Mouse (Mus musculus): ENCODE results near the gene Cfap65.

Cfap65 gene

DNA sequence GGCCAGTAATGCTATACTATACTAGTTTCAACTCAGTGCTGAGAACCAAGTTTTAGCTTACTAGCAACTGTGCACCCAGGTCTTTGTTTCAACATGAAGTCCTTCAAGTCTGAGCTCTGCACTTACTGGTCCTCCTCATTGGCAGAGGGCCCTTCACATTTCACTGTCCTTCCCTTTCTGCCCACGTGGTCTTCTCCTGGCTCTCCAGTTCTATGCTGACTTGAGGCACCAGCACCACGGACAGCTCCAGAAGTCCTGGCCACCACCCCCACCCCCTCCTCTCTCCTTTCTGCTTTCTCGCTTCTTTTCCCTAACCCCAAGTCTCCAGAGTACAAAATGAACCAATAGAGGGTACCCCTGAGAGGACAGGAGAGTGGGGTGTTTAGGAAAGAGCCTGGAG lies 4.4 kb upstream of the Cfap65 start:
- WGBS = 21% methylated on average over 3 of the region's 3 CpGs

DNA sequence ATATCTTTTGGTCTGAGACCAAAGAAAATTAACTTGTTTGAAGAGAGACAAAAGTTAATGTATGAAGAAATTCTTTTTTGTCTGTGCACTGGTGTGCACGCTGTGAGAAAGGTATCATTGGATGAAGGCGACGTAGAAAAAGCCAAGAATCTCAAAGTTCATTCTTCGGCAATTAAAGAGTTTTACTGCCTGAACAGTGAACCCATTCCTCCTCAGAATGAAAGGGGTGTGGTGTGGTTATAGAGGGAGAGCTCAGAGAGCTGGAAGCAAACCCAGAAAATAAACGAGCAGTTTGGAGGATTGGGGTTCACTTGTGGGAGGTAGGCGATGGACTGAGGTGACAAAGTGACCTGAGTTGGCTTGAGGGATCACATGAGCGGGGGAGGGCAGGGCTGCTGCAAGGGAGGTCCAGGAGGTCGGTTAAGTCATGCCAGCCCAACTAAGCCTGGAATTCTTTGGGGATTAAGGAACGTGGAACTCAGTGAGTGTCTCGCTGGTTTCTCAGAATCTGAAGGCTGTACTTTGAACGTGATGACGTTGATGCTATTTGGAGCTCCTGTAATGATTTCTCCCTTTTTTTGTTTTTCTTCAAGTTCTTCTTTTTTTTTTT lies 927 bp upstream of the Cfap65 start:
- 39% methylated on average over 12 of the region's 12 CpGs for WGBS

DNA sequence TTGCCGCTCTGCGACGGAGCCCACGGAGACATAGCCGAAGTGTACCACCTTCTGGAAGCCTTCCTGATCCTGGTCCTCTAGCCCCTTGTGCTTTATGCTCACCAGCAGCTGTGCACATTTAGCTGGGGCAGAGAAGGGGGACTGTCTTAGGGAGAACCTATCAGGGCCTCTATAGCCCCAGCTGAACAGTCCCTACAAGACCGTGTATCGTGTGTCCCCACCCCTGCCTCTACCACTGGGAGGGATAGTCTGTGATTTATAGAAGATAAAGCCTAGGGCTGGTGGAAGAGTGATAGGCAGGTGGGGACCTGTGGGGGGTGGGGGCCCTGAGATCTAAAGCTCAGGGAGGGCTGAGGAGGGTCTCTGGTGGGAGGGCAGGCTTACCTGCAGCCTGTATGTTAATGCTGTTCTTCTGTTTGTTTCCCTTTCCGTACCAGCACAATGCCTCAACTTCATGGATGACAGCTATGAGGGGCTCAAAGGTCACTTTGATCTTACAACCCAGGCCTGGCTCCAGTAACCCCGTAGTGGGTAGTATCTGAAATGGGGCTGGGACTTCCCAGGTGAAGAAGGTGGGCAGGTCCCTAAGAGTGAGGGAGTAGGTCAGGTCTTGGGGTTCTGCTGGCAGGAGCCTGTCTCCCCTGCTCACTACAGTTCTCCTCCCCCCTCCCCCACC lies 7.6 kb downstream of the Cfap65 start:
- WGBS = 92% methylated on average over 9 of the region's 9 CpGs

DNA sequence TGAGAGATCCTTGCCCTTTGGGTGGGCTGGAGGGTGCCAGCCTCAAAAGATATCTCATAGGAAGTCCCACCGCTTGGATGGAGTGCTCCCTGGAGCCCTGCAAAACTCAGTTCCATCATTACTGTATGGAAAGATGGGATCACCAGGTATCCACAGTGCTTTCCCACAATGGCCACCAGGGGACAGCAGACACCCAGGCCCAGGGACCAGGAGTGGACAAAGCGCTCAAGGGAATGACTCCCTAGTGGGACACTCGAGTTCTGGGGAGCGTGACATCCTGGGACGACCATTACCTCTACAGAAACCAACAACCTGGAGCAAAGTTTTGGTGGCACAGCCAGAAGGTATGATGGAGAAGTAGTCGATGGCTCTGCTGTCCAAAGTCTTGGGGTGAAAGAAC lies 8.7 kb downstream of the Cfap65 start:
- 41% methylated on average over 6 of the region's 6 CpGs for WGBS

DNA sequence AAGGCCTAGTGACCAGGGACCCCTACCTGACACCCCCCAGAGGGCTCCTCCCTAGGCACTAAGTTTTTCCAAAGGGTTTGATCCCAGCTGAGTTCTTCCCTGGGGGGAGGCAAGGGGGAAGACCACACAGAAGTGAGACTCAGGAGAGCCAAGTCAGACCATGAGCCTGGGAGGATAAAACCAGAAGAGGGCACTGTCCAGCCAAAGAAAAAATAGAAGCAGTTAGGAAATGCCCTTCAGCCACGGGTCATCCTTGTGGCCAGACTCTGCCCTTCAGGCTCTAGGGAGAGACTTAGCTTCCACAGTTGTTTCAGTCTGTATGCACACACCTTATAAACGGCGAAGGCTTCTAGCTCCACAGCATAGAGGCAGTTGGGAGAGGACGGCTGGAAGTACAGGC lies 10.9 kb downstream of the Cfap65 start:
- 69% methylated on average over 4 of the region's 4 CpGs for WGBS

DNA sequence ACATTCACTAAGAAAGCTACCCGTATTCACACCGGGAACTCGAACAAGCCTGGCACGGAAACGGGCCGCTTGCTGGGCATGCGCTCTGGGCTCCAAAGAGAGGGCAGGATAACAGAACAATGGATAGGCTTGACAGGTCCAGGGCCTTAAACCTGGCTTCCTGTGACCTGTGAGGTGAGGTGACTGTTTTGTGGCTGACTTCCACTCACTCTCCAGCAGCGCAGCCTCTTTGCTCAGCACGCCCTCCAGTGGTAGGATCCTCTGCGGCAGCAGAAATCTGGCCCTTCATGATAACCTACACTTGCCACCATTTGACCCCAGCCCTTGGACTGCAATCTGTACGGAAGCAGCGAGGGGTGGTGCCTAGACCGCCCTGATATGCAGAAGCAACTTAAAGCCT lies 19.7 kb downstream of the Cfap65 start:
- 27% methylated on average over 13 of the region's 13 CpGs for WGBS

DNA sequence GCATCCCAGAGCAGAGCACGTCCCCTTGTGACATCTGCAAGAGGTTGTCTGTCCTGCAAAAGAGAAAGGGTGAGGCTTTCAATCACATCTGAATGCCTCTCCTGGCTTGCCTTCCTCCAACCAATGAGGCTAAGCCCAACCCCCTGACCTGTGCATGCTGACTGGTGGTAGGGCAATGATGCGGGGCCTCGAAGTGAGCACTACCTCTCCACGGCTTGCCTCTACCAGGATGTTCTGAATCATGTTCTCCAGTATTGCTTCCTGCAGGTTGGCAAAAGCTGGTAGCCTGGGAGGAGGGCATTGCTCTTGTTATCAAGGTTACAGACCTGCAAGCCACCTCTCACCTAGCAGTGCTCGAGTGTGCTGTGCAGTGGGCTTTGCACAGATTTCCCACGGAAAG lies 33.2 kb downstream of the Cfap65 start:
- WGBS = 34% methylated on average over 6 of the region's 6 CpGs

DNA sequence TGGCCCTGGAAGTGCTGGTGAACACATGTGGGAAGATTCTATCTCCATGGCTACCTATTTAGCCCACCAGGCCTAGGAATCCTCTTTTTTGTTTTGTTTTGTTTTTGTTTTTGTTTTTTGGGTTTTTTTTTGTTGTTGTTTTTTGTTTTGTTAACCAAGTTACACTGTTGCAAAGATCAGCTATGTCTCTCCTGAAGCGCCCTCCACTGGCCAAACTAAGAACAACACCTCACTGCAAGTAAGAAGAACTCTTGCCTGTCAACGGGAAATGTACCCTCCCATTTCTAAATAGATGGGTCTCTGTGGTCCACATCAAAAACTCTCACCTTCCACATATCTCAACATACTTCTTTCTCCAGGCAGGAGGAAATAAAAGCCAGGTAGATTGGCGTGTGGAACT lies 33.7 kb downstream of the Cfap65 start:
- 13% methylated on average over 3 of the region's 3 CpGs for WGBS

DNA sequence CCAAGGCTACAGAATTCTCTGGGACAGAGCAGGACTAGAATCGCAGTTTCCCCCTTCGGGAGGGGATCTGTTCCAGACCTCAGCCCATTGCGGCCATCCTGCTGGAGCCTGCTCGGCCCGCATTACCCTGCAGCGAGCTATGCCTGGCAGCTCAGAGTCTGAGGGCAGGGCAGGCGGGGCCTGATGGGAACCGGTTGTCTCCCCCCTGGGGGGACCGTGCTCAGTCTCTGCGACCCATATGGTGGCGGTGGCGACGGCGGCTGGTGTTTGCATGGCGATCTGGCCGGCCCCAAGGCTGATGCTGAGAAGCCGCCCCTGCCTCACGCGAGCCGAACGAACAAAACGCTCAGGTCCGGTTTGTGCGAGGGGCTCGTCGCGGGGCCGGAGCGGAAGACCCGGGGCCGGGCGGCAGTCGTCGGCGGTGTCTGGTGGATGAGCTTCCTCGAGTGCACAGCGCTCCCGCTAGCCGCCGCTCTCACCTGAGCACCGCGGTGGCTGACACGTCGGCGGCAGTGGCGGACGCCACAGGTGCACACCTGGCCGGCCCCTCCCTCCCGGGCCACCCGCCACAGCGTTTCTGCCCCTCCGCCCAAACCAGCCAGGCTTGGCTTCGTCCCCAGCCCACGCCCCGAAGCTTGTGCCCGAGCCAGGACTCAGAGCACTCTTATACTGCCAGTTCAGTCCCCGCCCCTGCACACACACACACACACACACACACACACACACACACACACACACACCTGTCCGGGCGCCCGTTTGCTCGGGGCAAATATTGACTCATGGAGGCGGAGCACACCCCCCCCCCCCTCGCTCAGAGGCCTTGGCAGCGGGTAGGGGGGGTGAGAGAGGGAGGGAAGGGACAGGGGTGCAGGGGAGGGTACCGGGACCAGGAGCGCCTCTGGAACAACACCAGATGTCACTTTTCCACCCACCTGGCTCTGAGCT lies 34.8 kb downstream of the Cfap65 start:
- WGBS = 4% methylated on average over 65 of the region's 66 CpGs

DNA sequence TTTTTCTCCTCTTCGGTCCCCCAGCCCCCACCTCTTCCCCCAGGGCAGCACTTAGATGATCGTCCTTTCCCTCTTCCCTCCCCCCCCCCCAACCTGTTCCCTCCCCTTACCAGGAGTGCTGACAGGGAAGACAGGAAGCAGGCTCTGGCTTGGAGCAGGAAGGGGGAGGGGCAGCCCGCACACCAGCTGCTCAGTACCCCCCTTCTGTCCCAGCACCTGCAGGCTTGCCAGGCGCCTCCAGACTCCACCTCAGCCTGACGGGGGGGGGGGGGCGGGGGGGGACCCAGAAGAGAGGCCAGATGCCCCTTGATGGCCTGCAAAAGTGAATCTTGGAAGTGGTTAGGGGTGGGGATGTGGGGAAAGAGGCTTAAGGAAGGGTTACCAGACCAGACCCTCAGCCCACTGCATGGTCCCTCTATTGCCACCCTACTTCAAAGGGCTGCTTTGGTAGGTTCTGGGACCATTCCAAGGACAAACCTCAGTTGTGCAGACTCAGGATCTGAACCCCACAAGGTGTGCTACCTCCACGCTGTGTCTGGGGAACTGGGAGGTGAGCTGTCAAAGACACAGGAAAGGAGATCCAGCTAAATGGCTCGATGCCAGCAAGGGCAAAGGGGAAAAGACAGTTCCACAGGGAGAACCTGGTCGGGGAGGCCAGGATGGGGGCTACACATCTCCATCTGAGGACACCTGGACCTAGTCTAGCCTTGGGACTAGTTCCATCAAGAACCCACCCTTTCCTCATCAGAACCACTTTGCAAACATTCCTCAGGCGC lies 36.6 kb downstream of the Cfap65 start:
- 19% methylated on average over 10 of the region's 10 CpGs for WGBS

DNA sequence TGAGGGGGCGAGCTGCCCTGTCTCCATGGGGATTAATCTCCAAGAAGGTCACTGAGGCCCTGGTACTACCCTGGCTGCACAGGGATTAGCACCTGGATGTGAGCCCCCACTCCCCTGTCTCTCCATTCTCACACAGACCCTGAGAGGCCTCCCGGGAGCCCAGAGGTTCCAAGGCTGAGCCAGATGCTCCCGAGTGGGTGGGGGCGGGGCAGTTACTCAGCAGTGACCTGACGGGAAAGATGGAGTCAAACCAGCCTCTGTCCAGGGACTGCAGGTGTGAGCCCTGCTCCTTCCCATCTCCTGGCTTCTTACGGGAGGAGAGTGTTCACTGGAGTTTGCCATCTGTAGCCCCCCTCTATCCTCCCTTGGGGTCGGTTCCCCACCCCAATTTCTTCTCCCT lies 37.4 kb downstream of the Cfap65 start:
- 26% methylated on average over 7 of the region's 7 CpGs for WGBS

DNA sequence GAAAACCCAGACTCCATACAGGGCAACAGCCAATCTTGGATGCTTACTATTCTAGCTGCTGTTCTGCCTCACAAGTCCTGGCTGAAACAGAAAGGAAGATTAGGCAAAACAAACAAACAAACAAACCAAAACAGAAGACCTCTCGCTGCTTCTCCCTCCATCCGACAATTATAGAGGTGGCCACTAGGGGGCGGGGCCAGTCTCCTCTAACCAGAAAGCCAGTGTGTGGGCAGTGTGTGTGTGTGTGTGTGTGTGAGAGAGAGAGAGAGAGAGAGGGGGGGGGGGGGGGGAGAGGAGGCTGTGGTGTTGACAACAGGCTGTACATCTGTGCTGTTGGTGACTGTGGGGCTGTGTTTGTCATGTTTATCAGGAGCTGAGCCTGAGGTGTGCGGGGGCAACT lies 40.4 kb downstream of the Cfap65 start:
- WGBS = 26% methylated on average over 3 of the region's 4 CpGs

DNA sequence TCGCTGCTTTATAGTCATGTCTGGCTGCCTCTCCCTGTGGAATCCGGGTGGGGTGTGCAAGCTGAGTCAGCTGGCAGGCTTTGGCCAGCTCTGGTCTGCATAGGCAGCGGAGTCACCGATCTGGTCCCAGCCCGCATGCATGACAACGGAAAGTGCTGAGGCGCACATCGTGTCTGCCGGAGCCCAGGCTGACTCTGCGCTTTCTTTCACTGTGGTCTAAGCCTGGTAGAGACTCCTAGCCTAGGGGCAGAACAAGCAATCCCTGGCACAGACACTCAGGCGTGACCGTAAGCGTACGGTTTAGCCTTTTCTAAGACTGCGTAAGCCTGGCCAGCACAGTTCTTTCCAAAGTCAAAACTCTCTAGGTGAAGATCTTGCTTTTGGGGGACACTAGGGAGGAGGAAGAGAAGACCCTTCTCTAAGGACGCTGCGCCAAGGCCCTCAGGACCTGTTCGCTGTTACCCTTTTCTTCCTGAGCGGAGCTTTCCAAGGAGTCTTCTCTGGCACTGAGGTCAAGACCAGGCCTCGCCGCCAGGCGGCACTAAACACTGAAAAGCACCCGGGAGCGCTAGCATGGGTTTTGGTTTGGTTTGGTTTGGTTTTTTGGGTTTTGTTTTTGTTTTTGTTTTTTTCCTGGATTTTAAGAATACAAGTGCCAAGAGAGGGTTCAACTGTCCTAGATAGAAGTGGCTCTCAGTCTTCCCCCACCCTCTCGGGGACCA lies 42.1 kb downstream of the Cfap65 start, which contains the start of gene Cryba2:
Gene Cryba2 (minus strand): TSS at position 10 of the 722 bp plus-strand sequence.
- WGBS = 6% methylated on average over 25 of the region's 25 CpGs

DNA sequence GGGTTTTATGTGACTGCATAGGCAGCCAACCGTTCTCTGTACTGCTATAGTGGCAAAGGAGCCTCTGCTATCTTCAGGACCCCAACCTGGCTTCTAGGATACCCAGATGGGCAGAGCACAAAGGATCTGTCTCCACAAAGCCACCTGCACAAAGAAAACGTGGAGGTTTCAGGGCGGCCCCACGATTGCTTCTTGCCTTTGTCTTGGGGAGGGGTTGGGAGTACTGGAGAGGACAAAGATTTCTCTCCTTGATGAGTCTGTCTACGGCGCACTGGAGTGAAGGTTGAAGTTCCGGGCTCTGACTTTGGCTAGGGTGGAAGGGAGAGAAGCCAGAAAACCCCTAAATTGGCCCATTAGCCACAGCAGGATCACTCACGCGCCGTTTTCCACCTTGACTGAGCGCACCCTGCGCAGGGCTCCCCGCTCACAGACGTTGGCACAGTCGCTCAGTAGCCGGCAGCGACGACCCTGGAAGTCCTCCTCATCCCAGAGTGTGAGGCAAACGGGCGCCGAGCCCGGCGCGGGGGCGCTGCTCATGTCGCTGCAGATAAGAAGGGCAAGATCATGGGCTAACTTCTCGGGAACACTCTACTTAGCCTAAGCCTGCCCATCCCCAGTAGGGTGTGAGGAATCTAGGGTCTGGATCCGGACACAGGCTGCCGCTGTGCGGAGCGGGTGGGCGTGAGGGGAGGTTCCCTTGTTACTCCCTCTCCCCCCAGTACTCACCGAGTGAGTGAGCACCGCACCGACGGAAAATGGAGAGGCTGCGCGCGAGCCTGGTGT lies 42.9 kb downstream of the Cfap65 start:
- 2% methylated on average over 39 of the region's 39 CpGs for WGBS

DNA sequence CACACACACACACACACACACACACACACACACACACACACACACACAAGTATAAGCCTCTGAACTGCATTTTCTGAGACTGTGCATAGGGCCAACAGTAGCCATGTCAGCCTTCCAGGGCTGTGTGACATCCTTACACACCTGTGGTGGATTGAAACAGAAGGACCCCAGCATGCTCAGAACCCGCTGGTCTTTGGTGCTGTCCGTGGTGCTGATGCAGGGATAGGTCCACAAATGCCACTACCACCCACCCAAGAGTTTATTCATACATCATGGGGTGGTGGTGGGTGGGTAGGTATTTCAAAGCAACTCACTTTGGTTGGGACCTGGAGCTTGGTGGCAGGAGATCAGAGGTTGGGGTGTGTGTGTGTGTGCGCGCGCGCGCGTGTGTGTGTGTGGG lies 43.9 kb downstream of the Cfap65 start:
- 8% methylated on average over 8 of the region's 8 CpGs for WGBS

DNA sequence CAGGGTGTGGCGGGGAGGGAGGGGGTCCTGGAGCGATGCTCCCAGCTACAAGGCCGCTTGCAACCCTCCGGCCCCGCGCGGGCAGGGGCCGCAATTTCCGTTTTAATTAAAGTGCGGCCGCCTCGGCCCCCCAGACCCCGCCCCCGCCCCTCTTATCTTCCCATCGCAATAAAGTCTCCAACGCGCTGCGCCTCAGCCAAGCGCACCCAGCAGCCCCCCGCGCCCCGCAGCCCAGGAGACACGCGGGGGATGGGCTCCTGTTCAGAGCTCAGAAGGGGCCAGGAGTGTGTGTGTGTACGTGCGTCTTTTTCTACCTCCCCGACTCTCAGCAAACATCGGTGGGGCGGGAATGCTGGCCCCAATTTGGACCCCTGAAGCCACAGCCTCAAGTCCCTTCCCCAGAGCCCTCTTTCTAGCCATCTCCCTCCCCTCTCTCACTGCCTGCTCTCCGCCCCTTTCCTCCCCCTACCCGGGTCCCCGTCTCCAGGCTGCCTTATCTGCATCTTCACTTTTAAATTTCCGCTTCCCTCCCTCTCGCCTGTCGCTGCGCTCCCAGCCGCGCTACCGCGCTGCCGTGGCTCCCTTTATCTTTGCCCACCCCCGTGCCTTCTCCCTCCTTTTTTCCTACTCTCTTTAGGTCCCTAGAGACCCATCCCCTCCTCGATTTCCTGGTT lies 49.9 kb downstream of the Cfap65 start, which contains the start of gene Fev:
Gene Fev (minus strand): TSS at position 51 of the 674 bp plus-strand sequence.
- 3% methylated on average over 43 of the region's 43 CpGs for WGBS

DNA sequence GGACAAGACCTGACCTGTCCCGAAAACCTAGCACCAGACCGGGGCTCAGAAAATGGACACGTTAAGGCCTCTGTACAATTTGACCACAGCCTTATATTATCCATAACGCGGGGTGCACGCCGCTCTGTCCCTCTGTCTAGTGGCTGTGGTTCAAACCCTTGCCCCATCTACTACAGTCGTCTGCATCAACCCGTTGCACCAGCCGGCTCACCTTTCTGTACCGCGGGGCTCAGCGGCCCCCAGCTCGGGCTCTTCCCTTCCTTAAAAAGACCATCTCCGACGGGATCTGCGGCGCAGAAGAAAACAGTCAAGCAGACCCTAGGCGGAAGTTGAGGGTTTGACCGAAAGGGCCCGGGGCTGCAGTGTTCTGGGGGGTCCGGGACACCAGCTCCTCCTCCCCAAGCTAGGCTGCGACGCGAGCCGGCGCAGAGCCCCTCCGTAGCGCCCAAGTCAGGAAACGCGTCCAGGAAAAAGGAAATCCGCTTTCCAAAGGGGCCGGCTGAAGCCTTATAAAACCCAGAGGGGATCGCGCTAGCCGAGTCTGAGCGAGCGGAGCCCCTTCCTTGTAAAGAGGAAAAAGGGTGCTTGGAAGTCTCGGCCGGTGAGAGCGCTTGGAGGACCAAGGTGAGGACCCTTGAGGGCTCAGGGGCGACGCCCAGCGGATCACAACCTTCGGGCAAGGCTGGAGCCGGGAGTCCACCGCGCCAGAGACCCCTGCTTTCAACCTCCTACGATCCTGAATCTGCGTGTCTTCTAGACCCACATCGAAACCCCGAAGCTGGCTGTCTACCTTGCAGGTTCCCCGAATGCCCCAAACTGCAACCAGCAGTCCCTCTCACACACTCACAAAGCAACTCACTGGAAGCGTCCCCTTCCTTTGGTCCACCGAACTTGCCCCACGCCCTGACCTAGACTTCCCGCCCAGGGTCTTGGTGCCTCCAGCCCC lies 50.9 kb downstream of the Cfap65 start:
- 3% methylated on average over 57 of the region's 57 CpGs for WGBS

DNA sequence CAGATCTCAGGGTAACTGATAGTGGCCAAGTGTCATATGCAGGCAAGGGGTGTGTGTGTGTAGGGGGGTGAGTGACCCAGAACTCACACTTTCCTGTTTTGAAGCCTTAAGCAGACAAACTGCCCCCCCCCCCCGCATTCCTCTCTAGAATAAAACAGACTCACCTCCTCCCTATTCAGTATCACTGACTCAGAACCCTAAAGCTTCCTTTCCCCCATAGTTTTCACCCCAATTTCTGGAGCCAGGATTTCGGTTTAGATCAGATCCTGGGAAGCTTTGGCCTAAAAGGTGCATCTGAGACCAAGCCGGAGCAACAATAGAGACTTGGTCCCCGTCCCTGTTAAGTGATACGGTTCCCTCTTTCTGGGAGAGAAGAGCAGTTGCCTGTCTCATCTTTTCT lies 52.0 kb downstream of the Cfap65 start:
- 53% methylated on average over 5 of the region's 5 CpGs for WGBS

DNA sequence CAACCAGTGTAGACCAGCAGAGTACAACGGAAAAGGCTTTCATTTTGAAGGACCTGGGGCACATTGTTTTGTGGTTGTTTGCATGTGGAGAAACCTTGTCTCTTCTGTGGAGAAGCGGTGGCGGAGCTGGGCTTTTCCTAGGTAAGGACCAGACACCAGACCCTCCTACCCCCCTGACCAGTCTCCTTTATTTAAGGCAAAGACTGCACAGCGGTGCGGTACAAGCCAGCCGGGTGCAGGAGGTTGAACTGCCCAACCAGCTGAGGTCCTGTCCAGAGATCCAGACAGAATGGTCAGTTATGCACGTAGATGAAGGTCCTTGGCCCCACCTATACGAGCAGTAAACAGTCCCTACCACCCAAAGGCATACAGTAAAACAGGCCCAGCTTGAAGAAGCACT lies 52.6 kb downstream of the Cfap65 start:
- WGBS = 40% methylated on average over 8 of the region's 8 CpGs
